Mouse (Mus musculus): ENCODE data around the gene Paqr8.

The Paqr8 gene

DNA sequence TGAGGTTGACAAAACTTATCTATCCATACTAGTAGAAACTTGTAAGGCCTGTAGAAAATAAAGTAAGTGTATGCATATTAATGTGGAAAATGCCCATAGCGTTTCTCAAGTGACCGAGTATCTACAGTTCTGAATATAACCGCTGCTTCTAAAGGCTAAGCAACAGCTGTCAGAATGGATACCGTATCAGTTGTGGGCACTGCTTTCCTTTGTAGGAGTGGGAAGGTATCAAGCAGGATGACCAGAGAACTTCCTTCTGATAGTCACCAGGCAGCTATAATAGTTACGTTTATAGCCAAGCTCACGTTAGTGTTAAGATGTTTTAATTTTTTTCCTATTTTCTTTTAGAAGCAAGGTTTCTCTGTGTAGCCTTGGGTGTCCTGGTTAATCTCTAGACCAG is 83.0 kb downstream of the Paqr8 start:
- DNase-seq (ENCODE audit: low spot score), result no peak

DNA sequence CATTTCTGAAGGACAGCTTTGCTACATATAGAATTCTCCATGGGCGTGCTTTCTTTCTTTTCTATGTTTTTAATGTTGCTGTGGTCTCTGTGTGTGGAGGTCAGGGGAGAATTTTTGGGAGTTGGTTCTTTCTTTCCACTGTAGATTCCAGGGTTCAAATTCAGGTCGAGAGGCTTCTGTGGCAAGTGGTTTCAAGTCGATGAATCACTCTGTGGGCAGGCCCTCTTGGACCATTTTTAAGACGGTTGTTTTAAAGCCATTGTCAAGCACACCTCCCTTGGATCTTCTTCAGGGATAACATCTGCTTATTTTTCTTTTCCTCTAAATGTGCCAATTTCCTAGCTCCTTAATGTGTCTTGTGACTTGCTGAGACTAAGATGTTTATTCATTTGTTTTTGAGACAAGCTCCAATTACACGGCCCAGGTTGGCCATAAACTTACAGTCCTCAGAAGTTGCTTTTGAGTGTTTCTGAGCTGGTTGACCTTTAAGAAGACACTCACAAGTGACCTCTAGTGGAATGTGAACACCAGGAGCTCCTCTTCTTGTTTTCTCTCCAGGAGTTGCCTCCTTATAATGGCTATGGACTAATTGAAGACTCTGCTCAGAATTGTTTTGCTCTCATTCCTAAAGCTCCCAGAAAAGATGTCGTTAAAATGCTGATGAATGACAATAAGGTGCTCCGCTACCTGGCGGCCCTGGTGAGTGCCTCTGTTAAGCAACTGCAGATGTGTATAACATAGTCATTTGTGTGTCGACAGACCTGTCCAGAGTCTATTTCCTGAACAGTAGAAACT is 84.1 kb downstream of the Paqr8 start:
- no peak for DNase-seq (ENCODE audit: low spot score)

GRCm38 (mm10) chr1:20980553-20980952 is 90.1 kb downstream of the Paqr8 start:
- no peak for DNase-seq (ENCODE audit: low spot score)

- no peak for DNase-seq (ENCODE audit: low spot score)
Measured at GRCm38 (mm10) chr1:20981764-20982163, 91.4 kb downstream of the Paqr8 start.

DNA sequence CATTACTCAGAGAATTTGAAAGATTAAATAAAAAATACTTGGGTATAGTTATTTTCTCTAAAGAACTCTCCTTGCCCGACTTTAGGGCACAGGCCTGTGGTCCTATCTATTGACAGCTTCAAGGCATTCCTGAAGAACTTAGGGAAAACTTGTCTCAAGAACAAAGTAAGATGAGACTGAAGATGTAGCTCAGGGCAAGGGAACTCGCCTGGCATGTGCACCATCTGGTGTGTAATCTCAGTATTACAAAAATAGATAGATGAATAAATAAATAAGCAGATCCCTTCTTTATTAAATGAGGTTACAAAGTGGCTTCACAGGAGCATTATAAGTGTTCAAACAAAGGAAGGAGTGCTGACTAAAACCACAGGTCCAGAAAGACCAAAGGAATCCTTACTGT is 93.7 kb downstream of the Paqr8 start:
- no peak for DNase-seq (ENCODE audit: low spot score)

- DNase-seq (ENCODE audit: low spot score), result no peak
Measured at GRCm38 (mm10) chr1:20984582-20984981, 94.2 kb downstream of the Paqr8 start.

DNA sequence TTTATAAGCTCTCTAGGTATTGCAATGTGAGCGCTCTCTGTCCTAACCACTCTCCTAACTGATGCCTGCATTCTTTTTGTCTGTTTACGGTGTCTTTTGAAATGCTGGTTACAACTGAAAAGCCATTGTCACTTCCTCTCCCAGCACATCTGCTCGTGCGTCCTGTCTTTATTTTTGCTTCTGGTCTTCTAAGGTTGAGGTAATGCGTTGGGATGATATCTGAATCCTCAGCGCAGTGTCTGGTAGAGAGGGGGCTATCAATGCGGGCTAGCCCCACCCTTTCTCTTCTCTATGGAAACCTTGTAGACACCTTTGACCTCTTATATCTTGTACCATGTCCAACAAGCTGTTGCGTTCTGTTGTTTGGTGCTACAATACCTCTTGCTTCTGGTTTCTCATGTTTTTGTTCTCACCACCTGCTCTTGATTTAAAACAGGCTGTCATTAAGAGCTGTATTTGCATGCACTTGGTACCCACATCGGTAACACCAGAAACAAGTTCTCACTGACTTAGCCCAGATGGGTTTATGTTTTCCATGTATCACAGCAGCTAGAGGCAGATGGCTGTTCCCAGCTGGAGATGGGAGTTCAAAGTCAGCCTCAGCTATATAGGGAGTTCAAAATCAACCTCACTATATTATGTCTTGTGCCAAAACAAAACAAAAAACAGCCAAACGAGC is 96.1 kb downstream of the Paqr8 start:
- DNase-seq (ENCODE audit: low spot score), result no peak
